Mouse (Mus musculus) heart, adult 2 months (tissue): Measurements from ENCODE around the gene Spata48. TPM values are rescaled to one million over a fixed set of nuclear protein-coding genes. Genes with fewer than 3 reads are reported as not detected.

Experiments used
- DNase-seq, 2 experiments: peaks; one replicate each; pipeline ENCODE4 v3.0.0; 2021
- H3K27ac ChIP-seq: fragments of 200-600 bp; 2 replicates; pipeline ENCODE4 v1.8.1; 2022
- H3K27me3 ChIP-seq: fragments of 200-500 bp; 2 replicates; pipeline ENCODE4 v1.6.1; 2012; ENCODE audit warnings: mild to moderate bottlenecking, low read length, inconsistent platforms, mixed read lengths; ENCODE audit not compliant: control insufficient read depth, insufficient read depth
- H3K36me3 ChIP-seq: fragments of 200-500 bp; 2 replicates; pipeline ENCODE4 v1.6.1; 2012; ENCODE audit warnings: low read length, inconsistent platforms; ENCODE audit not compliant: control insufficient read depth, insufficient read depth
- H3K4me1 ChIP-seq: fragments of 200-500 bp; 2 replicates; pipeline ENCODE4 v1.6.1; 2011; ENCODE audit warnings: low read length; ENCODE audit not compliant: control insufficient read depth, insufficient read depth
- H3K4me3 ChIP-seq: fragments of 200-600 bp; 2 replicates; pipeline ENCODE4 v1.8.1; 2022
- H3K79me2 ChIP-seq: fragments of 200-500 bp; replicated peaks from 2 replicates; pipeline ENCODE4 v1.6.1; 2012; ENCODE audit warnings: mild to moderate bottlenecking, inconsistent platforms, low read length, moderate library complexity, mixed read lengths; ENCODE audit not compliant: control insufficient read depth, insufficient read depth
- H3K9ac ChIP-seq: fragments of 200-500 bp; 2 replicates; pipeline ENCODE4 v1.6.1; 2012; ENCODE audit warnings: low read depth, mild to moderate bottlenecking, control low read depth, inconsistent platforms, low read length, mixed read lengths
- CTCF ChIP-seq: fragments of 200-600 bp; IDR thresholded peaks from 2 replicates; pipeline ENCODE4 v1.8.1; 2022; ENCODE audit warnings: antibody characterized with exemption, mild to moderate bottlenecking, moderate library complexity
- EP300 ChIP-seq: fragments of 200-500 bp; IDR thresholded peaks from 2 replicates; pipeline ENCODE4 v1.6.1; 2011; ENCODE audit warnings: low read depth, low read length, control low read depth; ENCODE audit not compliant: insufficient read depth
- POLR2A ChIP-seq: fragments of 200-500 bp; IDR thresholded peaks from 2 replicates; pipeline ENCODE4 v1.6.1; 2011; ENCODE audit warnings: mild to moderate bottlenecking, low read depth, low read length, control low read depth; ENCODE audit not compliant: insufficient read depth
- WGBS: fragments of 180-500 bp; shearing (Covaris S2); methylation state at CpG from one replicate; pipeline ENCODE4 v1.1.7; 2018; 5-methylcytosine and 5-hydroxymethylcytosine counted together
- intact Hi-C: fragments of 180-260 bp; cut with DNase I; formaldehyde crosslinking; loops from one replicate; pipeline ENCODE4 v1.15.1; 2025
- polyA plus RNA-seq: library from polyadenylated mRNA; depleted of rRNA; stranded (reverse); fragments of >200 nt; gene quantifications from 2 replicates; pipeline ENCODE4 v1.2.3, GENCODE M21; 2012
- total RNA-seq, 2 experiments: library from RNA; stranded (reverse); gene quantifications; 2 replicates each; pipeline ENCODE4 v1.2.3; 2021

Gene Spata48
- total and polyA plus RNA-seq, 3 experiments, result 0.59 to 1.1 (median 1.0) TPM

DNA sequence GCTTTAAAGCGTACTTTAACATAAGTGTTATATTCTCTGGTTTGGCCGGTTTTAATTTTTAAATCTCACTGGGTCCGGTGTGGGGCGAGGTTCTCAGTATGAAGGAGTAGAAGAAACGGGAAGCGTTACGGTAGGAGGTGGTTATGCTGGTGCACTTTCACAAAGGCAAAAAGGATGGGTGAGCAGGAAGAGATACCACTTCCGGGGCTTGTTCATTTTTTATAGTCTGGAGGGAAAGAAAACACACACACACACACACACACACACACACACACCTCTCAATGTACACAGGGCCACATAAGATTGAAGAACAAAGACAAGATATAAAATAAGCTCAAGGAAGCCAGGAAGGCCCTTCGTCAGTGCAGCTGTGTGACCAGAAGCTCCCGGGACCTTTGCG is 66.9 kb downstream of the Spata48 start:
- H3K4me1 ChIP-seq, result no peaks in the 10 kb centered on the region
- intact Hi-C loops, result no loop called here
- 61% methylated on average over 11 of the region's 11 CpGs for WGBS

DNA sequence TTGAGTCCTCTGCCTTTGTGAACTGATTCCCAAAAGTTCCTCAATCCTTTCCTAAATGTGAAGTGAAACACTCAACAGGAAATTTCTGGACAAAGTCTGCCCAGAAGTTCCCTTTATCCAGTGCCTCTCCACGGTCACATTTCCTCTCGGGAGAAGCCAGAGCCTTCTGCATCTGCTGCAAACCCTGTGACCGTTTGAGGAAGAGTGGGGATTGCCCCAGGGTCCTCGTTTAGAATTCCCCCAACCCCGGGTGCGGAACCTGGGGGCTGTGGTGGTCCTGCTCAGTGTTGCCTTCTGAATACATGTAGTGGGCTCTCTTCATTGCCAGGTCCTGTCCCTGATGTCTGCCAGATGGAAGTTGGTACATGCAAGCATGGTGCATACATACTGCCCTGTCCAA is 67.3 kb downstream of the Spata48 start:
- no peak overlapping the region for H3K4me3 ChIP-seq
- intact Hi-C loops, result no loop called here
- no peaks in the 10 kb centered on the region for H3K36me3 ChIP-seq
- no peak overlapping the region for H3K27ac ChIP-seq
- H3K27me3 ChIP-seq, result no peaks in the 10 kb centered on the region
- no peaks in the 10 kb centered on the region for H3K79me2 ChIP-seq
- 38% methylated on average over 6 of the region's 6 CpGs for WGBS
- TF ChIP-seq EP300 (no peak), CTCF (no peak), POLR2A (no peak)
- H3K4me1 ChIP-seq, result no peaks in the 10 kb centered on the region
- DNase-seq, result no peak
- H3K9ac ChIP-seq, result no peak overlapping the region

More for the DNA sequence above, 66.9 kb downstream of the Spata48 start:
- TF ChIP-seq POLR2A (no peak), EP300 (no peak), CTCF (no peak)
- Histone ChIP-seq H3K27ac (no peak overlapping the region), H3K36me3 (no peaks in the 10 kb centered on the region), H3K9ac (no peak overlapping the region), H3K4me3 (no peak overlapping the region), H3K27me3 (no peaks in the 10 kb centered on the region), H3K79me2 (no peaks in the 10 kb centered on the region)
- no peak for DNase-seq

DNA sequence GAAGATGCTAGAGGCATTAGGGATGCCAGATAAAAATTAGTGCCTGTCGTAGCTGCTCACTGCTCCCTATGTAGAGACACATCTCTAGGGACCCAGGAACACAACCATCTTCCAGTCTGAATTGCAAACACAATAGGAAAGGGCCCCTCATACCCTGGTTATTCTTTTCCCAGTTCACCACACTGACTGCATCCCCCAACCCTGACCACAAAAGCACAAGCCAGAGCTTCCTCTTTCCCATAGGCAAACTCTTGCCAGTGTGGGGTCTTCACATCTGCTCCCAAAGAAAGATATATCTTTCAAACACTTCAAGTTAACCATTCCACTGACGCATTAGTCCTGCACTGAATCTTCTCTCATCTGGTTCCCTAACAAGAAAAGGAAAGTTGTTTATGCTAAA is 68.2 kb downstream of the Spata48 start:
- no peak for DNase-seq
- Histone ChIP-seq H3K9ac (no peak overlapping the region), H3K79me2 (no peaks in the 10 kb centered on the region), H3K4me3 (no peak overlapping the region), H3K4me1 (no peaks in the 10 kb centered on the region), H3K27me3 (no peaks in the 10 kb centered on the region), H3K36me3 (no peaks in the 10 kb centered on the region), H3K27ac (no peak overlapping the region)
- WGBS, result 80% methylated on average over 2 of the region's 2 CpGs
- intact Hi-C loops, result no loop called here
- TF ChIP-seq CTCF (no peak), POLR2A (no peak), EP300 (no peak)

DNA sequence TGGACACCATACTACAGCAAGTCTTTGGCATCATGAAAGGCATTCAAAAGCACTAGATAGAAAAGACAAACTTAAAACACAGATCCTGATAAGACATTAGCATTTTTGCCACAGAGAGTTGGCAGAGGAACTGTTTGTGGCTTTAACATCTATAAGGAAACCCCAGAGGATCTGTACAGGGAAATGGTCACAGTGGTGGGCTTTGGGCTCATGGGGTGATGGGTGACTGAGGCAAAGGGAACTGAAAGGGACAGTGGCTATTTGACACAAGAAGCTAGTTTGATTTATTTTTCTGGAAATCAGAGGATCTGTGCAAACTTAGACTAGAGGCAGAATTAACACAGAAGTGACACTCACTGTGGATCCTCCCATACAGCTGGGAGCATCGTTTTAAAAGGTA is 74.4 kb downstream of the Spata48 start:
- H3K36me3 ChIP-seq, result no peaks in the 10 kb centered on the region
- H3K27ac ChIP-seq, result no peak overlapping the region
- intact Hi-C loops, result no loop called here
- H3K4me3 ChIP-seq, result no peak overlapping the region
- no peak for DNase-seq
- no peaks in the 10 kb centered on the region for H3K4me1 ChIP-seq
- TF ChIP-seq CTCF (no peak), EP300 (no peak), POLR2A (no peak)
- 63% methylated on average over 1 of the region's 1 CpGs for WGBS
- H3K9ac ChIP-seq, result no peak overlapping the region
- no peaks in the 10 kb centered on the region for H3K27me3 ChIP-seq
- no peaks in the 10 kb centered on the region for H3K79me2 ChIP-seq

DNA sequence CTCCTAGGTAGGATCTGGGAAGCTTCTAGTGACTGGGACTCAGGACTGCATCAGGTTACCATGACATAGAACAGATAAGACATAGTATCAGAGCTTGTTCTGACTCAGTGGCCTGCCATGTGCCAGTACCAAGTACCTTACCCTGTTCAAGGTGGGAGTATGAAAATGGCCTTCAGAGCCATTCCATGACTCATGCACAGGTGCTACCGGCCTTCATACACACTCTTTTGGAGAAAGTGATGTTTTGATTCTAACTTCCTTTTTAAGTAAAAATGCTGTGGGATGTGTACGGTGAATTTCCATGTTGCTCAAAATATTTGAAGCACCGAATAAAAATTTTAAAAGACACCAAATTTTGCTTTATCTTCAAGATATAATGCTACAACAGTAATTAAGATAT is 84.1 kb downstream of the Spata48 start:
- H3K36me3 ChIP-seq, result no peaks in the 10 kb centered on the region
- no peak for TF ChIP-seq POLR2A
- no peak for TF ChIP-seq EP300
- no peak for TF ChIP-seq CTCF
- H3K4me1 ChIP-seq, result no peaks in the 10 kb centered on the region
- H3K4me3 ChIP-seq, result no peak overlapping the region
- no peak overlapping the region for H3K9ac ChIP-seq
- no peak for DNase-seq
- intact Hi-C loops, result no loop called here
- WGBS, result 84% methylated on average over 3 of the region's 3 CpGs
- H3K27me3 ChIP-seq, result no peaks in the 10 kb centered on the region
- H3K79me2 ChIP-seq, result no peaks in the 10 kb centered on the region
- no peak overlapping the region for H3K27ac ChIP-seq

DNA sequence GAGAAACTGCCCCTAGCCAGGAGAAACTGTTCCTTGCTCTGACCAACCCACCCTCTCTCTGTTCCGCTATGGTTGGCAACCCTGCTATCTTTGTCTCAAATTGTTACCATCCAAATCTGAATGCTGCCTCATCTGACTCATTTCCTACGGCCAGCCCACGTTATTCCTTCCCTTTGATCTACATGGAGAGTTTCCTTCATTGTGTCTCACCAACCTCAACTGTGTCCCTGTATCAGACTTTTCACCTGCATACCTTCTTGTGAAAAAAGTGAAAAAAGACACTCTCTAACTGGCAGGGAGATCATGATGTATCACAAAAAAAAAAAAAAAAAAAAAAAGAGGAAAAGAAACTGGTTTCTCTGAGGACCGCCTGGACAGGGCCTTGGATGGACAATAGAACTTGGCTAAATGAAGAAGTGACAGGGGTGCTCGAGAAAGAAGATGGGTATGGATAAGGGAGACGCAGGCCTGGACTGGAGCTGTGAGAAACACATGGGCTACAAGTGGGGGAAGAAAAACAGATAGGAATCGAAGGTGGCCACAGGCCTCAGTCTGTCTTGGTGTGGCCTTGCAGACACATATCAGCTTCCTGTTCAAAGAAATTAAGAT is 85.1 kb downstream of the Spata48 start:
- Histone ChIP-seq H3K79me2 (no peaks in the 10 kb centered on the region), H3K36me3 (no peaks in the 10 kb centered on the region), H3K4me3 (no peak overlapping the region), H3K27me3 (no peaks in the 10 kb centered on the region), H3K4me1 (no peaks in the 10 kb centered on the region), H3K9ac (no peak overlapping the region), H3K27ac (no peak overlapping the region)
- 56% methylated on average over 7 of the region's 7 CpGs for WGBS
- intact Hi-C loops, result no loop called here
- no peak for DNase-seq
- TF ChIP-seq POLR2A (no peak), EP300 (no peak), CTCF (no peak)
